Mouse (Mus musculus): ENCODE data around the gene Krba1.

Gene Krba1

GRCm38 (mm10) chr6:48446896-48447295 lies 51.5 kb downstream of the Krba1 start:
- DNase-seq (ENCODE audit: extremely low read depth, low read depth, low spot score), result no peak

GRCm38 (mm10) chr6:48447929-48448328 lies 52.5 kb downstream of the Krba1 start, which contains the start of gene Sspo:
Sspo (plus strand) TSS chr6:48448229.
- no peak for DNase-seq (ENCODE audit: extremely low read depth, low read depth, low spot score)

- DNase-seq (ENCODE audit: extremely low read depth, low read depth, low spot score), result no peak
Observed at GRCm38 (mm10) chr6:48448527-48448926, 53.1 kb downstream of the Krba1 start.

- DNase-seq (ENCODE audit: extremely low read depth, low read depth, low spot score), result no peak
Observed at GRCm38 (mm10) chr6:48452151-48452550, 56.8 kb downstream of the Krba1 start.

- DNase-seq (ENCODE audit: extremely low read depth, low read depth, low spot score), result no peak
Observed at GRCm38 (mm10) chr6:48452771-48453170, 57.4 kb downstream of the Krba1 start.

GRCm38 (mm10) chr6:48464966-48465679 lies 69.7 kb downstream of the Krba1 start:
- no peak for DNase-seq (ENCODE audit: extremely low read depth, low read depth, low spot score)

- DNase-seq (ENCODE audit: extremely low read depth, low read depth, low spot score), result no peak
Observed at GRCm38 (mm10) chr6:48466715-48467114, 71.3 kb downstream of the Krba1 start.

- no peak for DNase-seq (ENCODE audit: extremely low read depth, low read depth, low spot score)
Observed at GRCm38 (mm10) chr6:48467490-48467889, 72.1 kb downstream of the Krba1 start.
